8 mouse cellular contexts compared by ENCODE assay signal in the genomic region with DNA sequence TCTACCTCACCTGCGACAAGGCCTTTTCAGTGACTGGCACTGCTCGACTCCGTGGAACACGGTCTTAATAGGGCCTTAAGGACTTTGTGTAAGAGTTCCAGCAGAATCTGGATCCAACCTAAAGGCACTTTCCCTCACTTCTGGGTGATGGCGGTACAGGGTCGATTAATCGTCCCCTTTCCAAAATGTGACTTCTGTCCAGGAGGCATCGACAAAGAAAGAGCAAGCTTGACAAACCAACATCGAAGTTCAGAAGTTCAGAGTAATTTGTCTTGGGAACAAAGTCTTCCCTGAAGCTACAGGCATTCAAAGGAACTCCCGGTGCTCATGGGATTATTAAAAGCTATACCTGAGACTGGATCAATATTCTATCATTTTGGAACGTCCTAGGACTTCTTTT. TPM values are rescaled to one million over a fixed set of nuclear protein-coding genes. Genes with fewer than 3 reads are reported as not detected.
DNase-seq lines count a peak whose midpoint lies in the region; ATAC-seq and TF ChIP-seq lines count a peak whose summit lies in the region.

No protein-coding gene starts in this region.

- ATAC-seq in lung, postnatal 0 days, result no peak
- ATAC-seq in forebrain, embryonic 16.5 days, result no peak
- ATAC-seq in limb, embryonic 13.5 days (ENCODE audit: low FRiP score, low read depth), result no peak
- no peak for ATAC-seq in stomach, embryonic 16.5 days (ENCODE audit: insufficient read depth, low FRiP score)

- H3K36me3 ChIP-seq in lung, postnatal 0 days (ENCODE audit: insufficient read depth, low read length), result no peaks in the 10 kb centered on the region
- no peaks in the 10 kb centered on the region for H3K36me3 ChIP-seq in forebrain, embryonic 16.5 days (ENCODE audit: control insufficient read depth, insufficient read depth)
- H3K36me3 ChIP-seq in limb, embryonic 13.5 days, result no peaks in the 10 kb centered on the region
- no peaks in the 10 kb centered on the region for H3K36me3 ChIP-seq in stomach, embryonic 16.5 days (ENCODE audit: control insufficient read depth, insufficient read depth, low read length)

- no peaks in the 10 kb centered on the region for H3K9me3 ChIP-seq in lung, postnatal 0 days (ENCODE audit: low read length)
- no peaks in the 10 kb centered on the region for H3K9me3 ChIP-seq in forebrain, embryonic 16.5 days (ENCODE audit: control insufficient read depth, low read length)
- H3K9me3 ChIP-seq in limb, embryonic 13.5 days, result no peaks in the 10 kb centered on the region
- no peaks in the 10 kb centered on the region for H3K9me3 ChIP-seq in stomach, embryonic 16.5 days (replicated peaks; ENCODE audit: control insufficient read depth, low read length)

- DNase-seq in lung, postnatal 0 days (ENCODE audit: low spot score), result no peak
- no peak for DNase-seq in lung, postnatal 36 days
- no peak for DNase-seq in ovary, postnatal 10 days (ENCODE audit: low spot score)
- no peak for DNase-seq in embryo, embryonic 9.5 days (ENCODE audit: extremely low spot score)
- DNase-seq in frontal cortex, postnatal 14 days (ENCODE audit: low spot score in 2 of 2), result no peak

- H3K4me2 ChIP-seq in lung, postnatal 0 days (replicated peaks; ENCODE audit: low read depth, low read length), result peak overlapping the region; percentile 48
- peak overlapping the region; percentile 67 for H3K4me2 ChIP-seq in forebrain, embryonic 16.5 days (ENCODE audit: low read length)
- H3K4me2 ChIP-seq in limb, embryonic 13.5 days (replicated peaks), result peak overlapping the region; percentile 66
- H3K4me2 ChIP-seq in stomach, embryonic 16.5 days (ENCODE audit: low read depth, low read length), result peak overlapping the region; percentile 59

- TF ChIP-seq EP300 in lung, postnatal 0 days (IDR thresholded peaks at IDR 0.05), result no peak

- H3K9ac ChIP-seq in lung, postnatal 0 days (replicated peaks; ENCODE audit: low read depth), result no peak overlapping the region
- peak overlapping the region; percentile 72; the same call in 1 of the 2 replicates for H3K9ac ChIP-seq in forebrain, embryonic 16.5 days (replicated peaks; ENCODE audit: low read depth, low read length)
- H3K9ac ChIP-seq in limb, embryonic 13.5 days, result no peak overlapping the region
- H3K9ac ChIP-seq in stomach, embryonic 16.5 days (ENCODE audit: low read length), result no peak overlapping the region

- no peak overlapping the region for H3K4me3 ChIP-seq in lung, postnatal 0 days (ENCODE audit: low read depth, low read length)
- H3K4me3 ChIP-seq in forebrain, embryonic 16.5 days (replicated peaks; ENCODE audit: low read length), result peak overlapping the region; percentile 59
- peak overlapping the region; percentile 71 for H3K4me3 ChIP-seq in limb, embryonic 13.5 days
- H3K4me3 ChIP-seq in stomach, embryonic 16.5 days (replicated peaks; ENCODE audit: low read length), result peak overlapping the region; percentile 64; the same call in 1 of the 2 replicates

- H3K27me3 ChIP-seq in lung, postnatal 0 days (replicated peaks; ENCODE audit: insufficient read depth, low read length), result no peaks in the 10 kb centered on the region; the same call in 1 of the 2 replicates
- no peaks in the 10 kb centered on the region; the same call in 1 of the 2 replicates for H3K27me3 ChIP-seq in forebrain, embryonic 16.5 days (replicated peaks; ENCODE audit: control insufficient read depth, insufficient read depth, low read length)
- peaks cover 31% of the 10 kb centered on the region for H3K27me3 ChIP-seq in limb, embryonic 13.5 days
- no peaks in the 10 kb centered on the region; the same call in 1 of the 2 replicates for H3K27me3 ChIP-seq in stomach, embryonic 16.5 days (ENCODE audit: control insufficient read depth, insufficient read depth, low read length)

- 19% methylated on average over 11 of the region's 11 CpGs for WGBS in lung, postnatal 0 days
- 8% methylated on average over 11 of the region's 11 CpGs for WGBS in forebrain, embryonic 16.5 days
- WGBS in limb, embryonic 13.5 days, result 9% methylated on average over 11 of the region's 11 CpGs
- 14% methylated on average over 11 of the region's 11 CpGs for WGBS in stomach, embryonic 16.5 days

- no peak for TF ChIP-seq CTCF in lung, postnatal 0 days (IDR thresholded peaks at IDR 0.05)

- no peak overlapping the region for H3K27ac ChIP-seq in lung, postnatal 0 days (ENCODE audit: low read length)
- no peak overlapping the region; the same call in 1 of the 2 replicates for H3K27ac ChIP-seq in forebrain, embryonic 16.5 days (ENCODE audit: low read length)
- no peak overlapping the region for H3K27ac ChIP-seq in limb, embryonic 13.5 days
- H3K27ac ChIP-seq in stomach, embryonic 16.5 days (ENCODE audit: low read length), result peak overlapping the region; percentile 93

- H3K4me1 ChIP-seq in lung, postnatal 0 days (ENCODE audit: insufficient read depth, low read depth, low read length), result no peaks in the 10 kb centered on the region
- peaks cover 54% of the 10 kb centered on the region for H3K4me1 ChIP-seq in forebrain, embryonic 16.5 days (replicated peaks; ENCODE audit: control insufficient read depth, insufficient read depth, low read length)
- peaks cover 49% of the 10 kb centered on the region for H3K4me1 ChIP-seq in limb, embryonic 13.5 days
- H3K4me1 ChIP-seq in stomach, embryonic 16.5 days (ENCODE audit: control insufficient read depth, insufficient read depth, low read length), result peaks cover 22% of the 10 kb centered on the region

RNA-seq across cellular contexts. Expression of gene Ackr3, which starts 0.4 kb away (rescaled TPM):
- 38.4 and 54.8 TPM in 2 replicates for polyA plus RNA-seq in lung, postnatal 0 days (2015; fragmentation: Nextera tagmentation; extraction: Ambion mirVana)
- 20.3 and 26.1 TPM in 2 replicates for polyA plus RNA-seq in forebrain, embryonic 16.5 days (2015; fragmentation: Nextera tagmentation; extraction: Ambion mirVana)
- 40.5 and 41.7 TPM in 2 replicates for polyA plus RNA-seq in limb, embryonic 13.5 days (2015; fragmentation: Nextera tagmentation; extraction: Ambion mirVana)
- 22.2 and 29.7 TPM in 2 replicates for polyA plus RNA-seq in stomach, embryonic 16.5 days (2015; fragmentation: Nextera tagmentation; extraction: Ambion mirVana)

RNA-seq across cellular contexts. Expression of gene Iqca, which starts 50.1 kb away (rescaled TPM):
- 4.6 and 5.7 TPM in 2 replicates for polyA plus RNA-seq in lung, postnatal 0 days (2015; fragmentation: Nextera tagmentation; extraction: Ambion mirVana)
- 0.45 and 0.67 TPM in 2 replicates for polyA plus RNA-seq in forebrain, embryonic 16.5 days (2015; fragmentation: Nextera tagmentation; extraction: Ambion mirVana)
- polyA plus RNA-seq in limb, embryonic 13.5 days (2015; fragmentation: Nextera tagmentation; extraction: Ambion mirVana), result 0.10 and 0.47 TPM in 2 replicates
- 0.12 TPM in 1 of 2 replicates, not detected in the other for polyA plus RNA-seq in stomach, embryonic 16.5 days (2015; fragmentation: Nextera tagmentation; extraction: Ambion mirVana)
